Mouse (Mus musculus) kidney, postnatal 0 days (tissue): ENCODE measurements around the gene Fbll1. TPM values are rescaled to one million over a fixed set of nuclear protein-coding genes. Genes with fewer than 3 reads are reported as not detected.
A peak's percentile ranks its signal among the peaks of the same experiment; 100 is the strongest.
"Not testable (repeated sequence)": the region's sequence is repeated elsewhere in the genome, so short reads cannot be mapped to it uniquely, and the experiment has no call there.

ENCODE experiments used
- ATAC-seq: fragments of 200-750 bp; cut with Nextera tagmentation; replicated peaks from 2 replicates; pipeline ENCODE4 v1.8.0; 2017; ENCODE audit warnings: low read depth, moderate number of reproducible peaks, moderate TSS enrichment, moderate library complexity; ENCODE audit not compliant: low FRiP score
- DNase-seq: peaks from one replicate; pipeline ENCODE4 v3.0.0-alpha.2; 2016; ENCODE audit warnings: low spot score
- H3K27ac ChIP-seq: fragments of 300-500 bp; sonication (generic); 2 replicates; pipeline ENCODE4 v1.5.1; 2014; ENCODE audit warnings: mild to moderate bottlenecking
- H3K27me3 ChIP-seq: fragments of 300-500 bp; sonication (generic); 2 replicates; pipeline ENCODE4 v1.6.1; 2014; ENCODE audit warnings: low read length, mixed read lengths; ENCODE audit not compliant: insufficient read depth
- H3K36me3 ChIP-seq: fragments of 300-500 bp; sonication (generic); 2 replicates; pipeline ENCODE4 v1.6.1; 2014; ENCODE audit warnings: low read length, mixed read lengths; ENCODE audit not compliant: insufficient read depth
- H3K4me1 ChIP-seq: fragments of 300-500 bp; sonication (generic); replicated peaks from 2 replicates; pipeline ENCODE4 v1.6.1; 2014; ENCODE audit warnings: antibody characterized with exemption, low read length, mixed read lengths; ENCODE audit not compliant: insufficient read depth
- H3K4me2 ChIP-seq: fragments of 300-500 bp; sonication (generic); 2 replicates; pipeline ENCODE4 v1.6.1; 2014; ENCODE audit warnings: mild to moderate bottlenecking, low read length, moderate library complexity, mixed read lengths
- H3K4me3 ChIP-seq: fragments of 300-500 bp; sonication (generic); replicated peaks from 2 replicates; pipeline ENCODE4 v1.5.1; 2014; ENCODE audit warnings: low read depth, low read length
- H3K9ac ChIP-seq: fragments of 300-500 bp; sonication (generic); 2 replicates; pipeline ENCODE4 v1.6.1; 2014; ENCODE audit warnings: low read depth, low read length
- H3K9me3 ChIP-seq: fragments of 300-500 bp; sonication (generic); replicated peaks from 2 replicates; pipeline ENCODE4 v1.6.1; 2016; ENCODE audit warnings: low read length, inconsistent platforms, mixed read lengths
- CTCF ChIP-seq: IDR thresholded peaks from 2 replicates; pipeline ENCODE4 v1.5.1; 2016; ENCODE audit warnings: antibody characterized with exemption, low read depth, mild to moderate bottlenecking, moderate library complexity
- WGBS: fragments of 180-500 bp; shearing (Covaris S2); extraction: QIAGEN DNeasy Blood & Tissue Kit; methylation state at CpG from one replicate; pipeline ENCODE4 v1.1.7; 2014; 5-methylcytosine and 5-hydroxymethylcytosine counted together
- polyA plus RNA-seq: library from polyadenylated mRNA; unstranded; fragments of >200 nt; fragmentation: Nextera tagmentation; extraction: Ambion mirVana; gene quantifications from 2 replicates; pipeline ENCODE4 v1.2.1, GENCODE M21; 2015

The Fbll1 gene
- polyA plus RNA-seq, 1 experiment from 2014 or later: not detected

DNA sequence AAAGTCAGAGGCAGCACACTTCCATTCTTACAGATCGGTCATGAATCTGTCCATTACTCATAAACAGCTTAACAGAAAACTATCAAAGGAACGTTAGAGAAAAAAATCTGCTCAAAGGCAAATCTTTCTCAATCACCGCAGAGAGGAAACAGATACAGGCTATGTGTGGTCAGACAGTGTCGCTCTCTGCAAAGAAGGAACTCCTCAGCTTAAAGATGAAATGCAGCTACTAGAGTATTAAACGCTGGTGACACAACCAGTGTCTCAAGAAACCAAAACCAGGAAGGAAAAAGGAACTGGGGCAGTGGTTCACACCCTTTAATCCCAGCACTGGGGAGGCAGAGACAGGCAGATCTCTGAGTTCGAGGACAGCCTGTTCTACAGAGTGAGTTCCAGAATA is 29.0 kb upstream of the Fbll1 start:
- 95% methylated on average over 6 of the region's 6 CpGs for WGBS

DNA sequence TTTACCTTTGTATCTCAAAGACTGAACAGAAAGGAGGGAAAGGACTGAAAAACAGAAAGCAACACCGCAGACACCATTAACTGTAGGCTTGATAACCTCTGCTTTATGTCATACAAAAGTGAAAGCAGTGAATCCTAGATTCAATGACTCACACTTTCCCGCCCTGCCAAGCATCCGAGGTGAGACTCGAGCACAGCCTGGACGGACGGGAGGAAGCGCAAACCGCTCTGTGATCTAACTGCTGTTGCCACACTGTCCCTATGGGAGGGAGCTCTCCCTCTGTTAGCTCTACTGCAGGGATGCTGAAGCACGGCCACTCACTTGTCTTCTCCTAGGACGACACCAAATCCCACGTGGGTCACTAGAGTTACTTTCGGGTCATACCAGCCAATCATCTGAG is 17.6 kb upstream of the Fbll1 start:
- no peak for DNase-seq
- Histone ChIP-seq H3K4me1 (no peaks in the 10 kb centered on the region), H3K9ac (no peak overlapping the region), H3K27ac (no peak overlapping the region), H3K9me3 (no peaks in the 10 kb centered on the region), H3K4me2 (no peak overlapping the region), H3K4me3 (no peak overlapping the region), H3K36me3 (peaks cover 78% of the 10 kb centered on the region), H3K27me3 (no peaks in the 10 kb centered on the region)
- 87% methylated on average over 12 of the region's 12 CpGs for WGBS
- no peak for TF ChIP-seq CTCF
- ATAC-seq: no peak

More for the DNA sequence above, 29.0 kb upstream of the Fbll1 start:
- no peaks in the 10 kb centered on the region for H3K9me3 ChIP-seq
- H3K27me3 ChIP-seq: no peaks in the 10 kb centered on the region
- no peaks in the 10 kb centered on the region for H3K4me1 ChIP-seq
- no peak overlapping the region for H3K9ac ChIP-seq
- no peak overlapping the region for H3K4me2 ChIP-seq
- no peak for DNase-seq
- H3K4me3 ChIP-seq: no peak overlapping the region
- no peak for TF ChIP-seq CTCF
- H3K27ac ChIP-seq: no peak overlapping the region
- no peak for ATAC-seq
- H3K36me3 ChIP-seq: peaks cover 47% of the 10 kb centered on the region

DNA sequence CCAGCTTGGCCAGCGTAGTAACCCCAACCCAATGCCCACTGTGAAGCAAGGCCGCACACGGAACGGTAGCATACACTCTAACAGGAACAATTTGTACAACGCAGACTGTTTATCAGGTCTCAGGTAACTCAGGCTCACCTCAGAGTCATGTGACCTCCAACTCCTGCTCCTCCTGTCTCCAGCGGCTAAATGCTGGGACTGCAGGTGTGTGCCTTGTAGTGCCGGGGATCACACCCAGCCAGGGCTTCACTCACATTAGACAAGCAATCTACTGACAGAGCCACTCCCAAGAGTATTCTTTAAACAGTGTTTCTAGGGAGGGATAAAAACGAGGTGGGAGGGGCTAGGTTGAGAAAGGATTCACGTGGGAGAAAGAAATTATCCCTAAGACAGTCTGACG is 12.8 kb upstream of the Fbll1 start:
- H3K4me2 ChIP-seq: no peak overlapping the region
- no peak overlapping the region for H3K9ac ChIP-seq
- H3K9me3 ChIP-seq: no peaks in the 10 kb centered on the region
- no peak for TF ChIP-seq CTCF
- no peak for ATAC-seq
- H3K4me1 ChIP-seq: no peaks in the 10 kb centered on the region
- no peaks in the 10 kb centered on the region for H3K27me3 ChIP-seq
- DNase-seq: no peak
- 81% methylated on average over 10 of the region's 10 CpGs for WGBS
- peaks cover 74% of the 10 kb centered on the region for H3K36me3 ChIP-seq
- no peak overlapping the region for H3K27ac ChIP-seq
- H3K4me3 ChIP-seq: no peak overlapping the region

- DNase-seq (no peak), ATAC-seq (no peak)
- TF ChIP-seq CTCF: no peak
- Histone ChIP-seq H3K9me3 (no peaks in the 10 kb centered on the region), H3K36me3 (0 out of 2 replicates have a peak, but pooled peaks cover 3% of the 10 kb centered on the region), H3K27ac (no peak overlapping the region), H3K4me1 (peaks cover 9% of the 10 kb centered on the region; the same call in 1 of the 2 replicates), H3K4me3 (no peak overlapping the region), H3K9ac (no peak overlapping the region), H3K4me2 (no peak overlapping the region), H3K27me3 (peaks cover 20% of the 10 kb centered on the region)
- WGBS: 74% methylated on average over 5 of the region's 5 CpGs
These were observed 2.6 kb upstream of the Fbll1 start for GRCm38 (mm10) chr11:35801332-35801731.

DNA sequence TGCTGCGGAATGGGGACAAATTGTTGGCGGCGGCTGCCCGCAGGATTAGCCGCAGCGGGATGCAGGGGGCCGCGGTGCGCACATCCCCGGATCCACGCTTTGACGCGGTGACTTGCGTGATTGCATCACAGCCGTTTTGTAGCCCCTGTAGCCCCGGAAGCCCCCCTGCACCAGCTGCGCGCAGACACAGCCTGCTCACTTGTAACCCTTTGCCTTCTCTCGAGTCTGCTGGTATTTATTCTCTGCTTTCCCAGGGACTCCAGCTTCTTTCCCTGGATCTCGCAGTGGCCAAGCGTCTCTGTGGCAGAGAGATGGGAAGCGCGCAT is 226 bp downstream of the Fbll1 start:
- WGBS: 4% methylated on average over 23 of the region's 23 CpGs
- H3K4me3 ChIP-seq: peak overlapping the region; percentile 26; the same call in 1 of the 2 replicates
- H3K4me1 ChIP-seq: peaks cover 9% of the 10 kb centered on the region; the same call in 1 of the 2 replicates
- peaks cover 25% of the 10 kb centered on the region for H3K27me3 ChIP-seq
- no peaks in the 10 kb centered on the region for H3K9me3 ChIP-seq
- peak; percentile 5 for DNase-seq
- ATAC-seq: no peak
- no peak overlapping the region for H3K27ac ChIP-seq
- H3K36me3 ChIP-seq: no peaks in the 10 kb centered on the region
- peak overlapping the region; percentile 46 for H3K4me2 ChIP-seq
- H3K9ac ChIP-seq: no peak overlapping the region
- TF ChIP-seq CTCF: no peak

DNA sequence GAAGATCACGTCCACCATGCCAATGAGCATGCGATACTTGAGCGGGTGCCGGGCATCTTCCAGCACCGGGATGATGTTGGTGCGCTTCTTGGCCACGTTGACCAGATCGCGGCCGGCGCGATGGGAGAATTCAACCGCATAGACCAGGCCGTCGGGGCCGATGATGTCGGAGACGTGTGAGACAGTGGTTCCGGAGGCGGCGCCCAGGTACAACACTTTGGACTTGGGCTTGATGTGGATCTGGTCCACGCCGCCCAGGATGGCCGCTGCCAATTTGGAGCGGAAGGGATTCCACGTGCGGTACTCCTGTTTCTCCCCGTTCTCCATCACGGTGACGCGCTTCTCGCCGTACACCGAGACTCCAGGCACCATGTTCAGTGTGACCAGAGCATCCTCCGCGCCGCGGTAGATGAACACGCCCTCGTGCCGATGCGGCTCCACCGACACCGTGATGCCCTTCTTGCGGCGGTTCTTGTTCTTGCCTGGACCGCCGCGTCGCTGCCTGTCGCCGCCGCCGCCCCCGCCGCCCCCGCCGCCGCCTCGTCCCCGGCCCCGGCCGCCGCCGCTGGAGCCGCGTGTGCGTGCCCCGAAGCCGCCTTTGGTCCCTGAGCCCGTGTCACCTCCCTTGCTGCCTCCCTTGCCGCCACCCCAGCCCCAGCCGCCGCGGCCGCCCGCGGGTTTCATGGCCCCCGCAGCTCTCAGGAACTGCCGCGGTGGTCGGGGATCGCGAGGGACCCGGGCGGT is 761 bp downstream of the Fbll1 start:
- H3K27me3 ChIP-seq: peaks cover 25% of the 10 kb centered on the region
- peaks cover 9% of the 10 kb centered on the region; the same call in 1 of the 2 replicates for H3K4me1 ChIP-seq
- H3K27ac ChIP-seq: no peak overlapping the region
- H3K9me3 ChIP-seq: no peaks in the 10 kb centered on the region
- no peaks in the 10 kb centered on the region for H3K36me3 ChIP-seq
- 4% methylated on average over 85 of the region's 86 CpGs for WGBS
- H3K4me3 ChIP-seq: peak overlapping the region; percentile 26; the same call in 1 of the 2 replicates
- no peak; the same call in 1 of the 2 replicates for ATAC-seq
- TF ChIP-seq CTCF: no peak
- H3K4me2 ChIP-seq: peak overlapping the region; percentile 46
- DNase-seq: no peak
- no peak overlapping the region for H3K9ac ChIP-seq

- H3K27ac ChIP-seq, ATAC-seq, H3K4me3 ChIP-seq, H3K4me1 ChIP-seq, H3K9ac ChIP-seq, H3K36me3 ChIP-seq, H3K4me2 ChIP-seq, DNase-seq, H3K9me3 ChIP-seq: not testable (repeated sequence)
- peaks cover 15% of the 10 kb centered on the region for H3K27me3 ChIP-seq
- 74% methylated on average over 5 of the region's 5 CpGs for WGBS
These were observed 5.9 kb downstream of the Fbll1 start for GRCm38 (mm10) chr11:35792800-35793199.
